Mouse (Mus musculus) brain, embryonic 18.5 days (tissue): Measurements from ENCODE around the gene Ucn3.
A peak's percentile ranks its signal among the peaks of the same experiment; 100 is the strongest.
"Not testable (repeated sequence)": the region's sequence is repeated elsewhere in the genome, so short reads cannot be mapped to it uniquely, and the experiment has no call there.

ENCODE experiments used
- DNase-seq: peaks from one replicate; pipeline ENCODE4 v3.0.0-alpha.2; 2012; ENCODE audit warnings: low read depth, low spot score

Ucn3 gene

DNA sequence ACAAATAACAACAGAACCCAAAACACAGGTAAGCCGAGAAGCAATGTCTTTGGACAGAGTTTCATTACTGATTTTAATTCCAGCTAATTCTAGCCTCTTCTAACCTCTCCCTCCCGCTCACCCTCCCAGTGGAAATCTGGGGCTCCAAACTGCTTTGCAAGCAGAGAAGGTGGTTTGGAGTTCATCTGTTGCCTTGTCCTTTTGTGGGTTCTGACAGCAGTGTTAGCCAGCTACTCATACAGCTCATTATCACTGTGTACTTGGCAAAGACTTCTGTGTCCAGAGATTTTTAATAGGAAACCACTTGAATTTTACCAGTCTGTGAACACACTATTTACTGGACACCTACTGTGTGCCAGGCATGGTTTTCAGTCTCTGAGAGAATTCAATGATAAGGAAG, at the start of gene Ucn3:
Ucn3 (minus strand) TSS at position 101 of the 400 bp plus-strand sequence.
- DNase-seq: no peak

DNA sequence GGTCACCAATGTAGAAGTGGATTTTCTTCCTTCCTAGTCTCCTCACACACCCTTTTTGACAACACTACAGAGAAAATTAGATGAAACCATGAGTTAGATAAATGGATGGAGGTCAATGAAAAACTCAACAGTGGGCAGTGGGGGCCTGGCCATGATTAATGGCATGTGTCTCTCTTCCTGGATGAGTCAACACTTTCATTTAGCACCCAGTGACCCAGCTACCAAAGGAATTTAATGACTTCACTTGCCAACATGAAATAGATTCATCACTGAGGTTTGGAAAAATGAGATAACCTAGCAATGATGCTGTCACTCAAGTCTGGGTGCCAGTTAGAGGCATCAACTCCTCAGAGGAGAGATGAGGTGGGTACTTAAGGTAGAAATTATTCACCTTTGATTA, 46.9 kb upstream of the Ucn3 start:
- no peak for DNase-seq

GRCm38 (mm10) chr13:3968849-3969248, 23.7 kb upstream of the Ucn3 start:
- DNase-seq: no peak

GRCm38 (mm10) chr13:3951198-3951914, 6.2 kb upstream of the Ucn3 start:
- DNase-seq: no peak

- no peak for DNase-seq
Observed at GRCm38 (mm10) chr13:3949477-3949876, 4.3 kb upstream of the Ucn3 start.

DNA sequence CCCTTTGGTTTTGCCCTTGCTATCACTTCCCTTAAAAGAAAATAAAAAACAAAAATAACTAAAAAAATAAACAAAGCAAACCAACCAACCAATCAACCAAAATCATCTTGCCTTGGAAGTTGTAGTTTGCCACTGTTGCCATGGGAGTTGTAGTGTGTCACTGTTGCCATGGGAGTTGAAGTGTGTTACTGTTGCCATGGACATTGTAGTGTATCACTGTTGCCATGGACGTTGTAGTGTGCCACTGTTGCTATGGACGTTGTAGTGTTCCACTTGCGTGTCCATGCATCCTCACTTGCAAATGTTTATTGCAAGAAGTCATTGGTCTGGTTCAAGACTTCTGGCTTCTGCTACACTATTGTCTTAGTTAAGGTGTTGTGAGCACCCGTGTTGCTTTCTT, 2.1 kb upstream of the Ucn3 start:
- DNase-seq: no peak

- DNase-seq: no peak
Observed at GRCm38 (mm10) chr13:3944699-3945098, 450 bp downstream of the Ucn3 start.

GRCm38 (mm10) chr13:3926046-3926445, 19.1 kb downstream of the Ucn3 start:
- DNase-seq: no peak

- DNase-seq: no peak
Observed at GRCm38 (mm10) chr13:3925632-3926031, 19.5 kb downstream of the Ucn3 start.

- DNase-seq: no peak
Observed at GRCm38 (mm10) chr13:3924483-3924882, 20.7 kb downstream of the Ucn3 start.

DNA sequence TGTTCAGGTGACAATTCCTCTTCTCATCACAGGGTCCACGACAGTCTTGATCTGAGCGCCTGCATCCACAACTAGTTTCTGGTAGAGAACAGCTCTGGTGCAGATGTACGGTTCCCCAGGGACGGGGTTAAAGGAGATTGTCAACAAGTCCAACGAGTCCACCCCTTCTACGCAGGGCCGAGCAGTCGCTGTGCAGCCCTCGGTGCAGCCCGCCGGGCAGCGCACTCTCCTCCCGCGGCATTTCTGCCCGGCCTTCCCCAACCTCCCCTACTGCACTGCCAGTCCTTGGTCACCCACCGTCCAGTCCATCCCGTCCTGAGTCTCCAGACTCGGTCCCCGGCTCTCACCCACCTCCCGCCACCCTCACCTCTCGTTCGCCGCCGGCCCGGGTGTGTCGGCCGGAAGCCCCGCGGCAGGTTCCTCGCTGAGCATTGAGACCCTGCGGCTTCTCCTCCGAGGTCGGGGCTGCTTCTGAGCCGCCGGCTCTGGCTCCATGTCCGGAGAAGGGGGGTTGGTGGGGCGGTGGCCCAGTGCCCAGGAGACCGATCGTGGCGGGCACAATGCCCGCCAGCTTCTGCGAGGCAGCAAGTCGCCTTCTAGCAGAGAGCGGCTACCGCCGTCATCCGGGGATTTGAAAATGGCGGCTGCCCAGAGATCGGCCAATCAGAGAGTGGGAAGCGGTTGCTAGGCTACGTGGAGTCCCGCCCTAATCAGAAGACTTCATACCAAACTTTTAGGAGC, 27.4 kb downstream of the Ucn3 start, which contains the start of the genes Net1 and Tubal3:
Net1 (minus strand) TSS at position 650 of the 741 bp plus-strand sequence.
Tubal3 (plus strand) TSS at position 704 of the 741 bp plus-strand sequence.
- peak; percentile 56 for DNase-seq

DNA sequence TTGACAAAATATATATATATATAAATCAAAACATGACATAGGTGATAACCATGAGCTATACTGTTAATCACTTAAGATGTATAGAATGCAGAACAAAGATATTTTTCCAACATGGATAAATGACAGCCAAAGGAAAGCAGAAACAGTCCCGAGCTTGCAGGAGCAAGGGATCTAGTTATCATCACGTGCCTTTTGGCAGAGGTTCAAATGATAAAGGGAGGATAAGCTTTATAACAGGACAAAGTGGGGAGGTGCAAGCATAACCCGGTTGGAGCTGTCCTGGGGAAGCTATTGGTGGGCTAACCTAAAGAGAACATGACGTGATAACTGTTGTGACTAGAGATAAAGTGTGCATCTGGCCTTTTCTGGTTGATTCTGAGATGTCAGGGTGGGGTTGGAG, 31.6 kb downstream of the Ucn3 start:
- DNase-seq: no peak

DNA sequence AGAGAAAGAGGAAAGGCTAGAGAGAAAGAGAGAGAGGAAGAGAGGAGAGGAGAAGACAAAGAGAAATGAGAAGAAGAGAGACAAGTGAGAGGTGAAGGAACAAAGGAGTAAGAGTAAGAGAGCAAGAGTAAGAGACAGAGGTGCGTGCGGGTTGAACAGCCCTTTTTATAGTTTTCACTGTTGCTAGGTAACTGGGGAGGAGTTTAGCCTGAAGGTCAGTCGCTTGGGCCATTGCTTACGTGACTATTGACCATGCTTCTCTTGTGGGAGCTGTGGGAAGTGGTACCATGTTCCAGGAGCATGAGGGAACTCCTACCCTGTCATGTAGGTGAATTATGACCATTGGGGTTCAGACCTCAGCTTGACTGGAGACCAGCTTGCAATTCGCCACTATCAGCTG, 34.8 kb downstream of the Ucn3 start:
- DNase-seq: no peak

DNA sequence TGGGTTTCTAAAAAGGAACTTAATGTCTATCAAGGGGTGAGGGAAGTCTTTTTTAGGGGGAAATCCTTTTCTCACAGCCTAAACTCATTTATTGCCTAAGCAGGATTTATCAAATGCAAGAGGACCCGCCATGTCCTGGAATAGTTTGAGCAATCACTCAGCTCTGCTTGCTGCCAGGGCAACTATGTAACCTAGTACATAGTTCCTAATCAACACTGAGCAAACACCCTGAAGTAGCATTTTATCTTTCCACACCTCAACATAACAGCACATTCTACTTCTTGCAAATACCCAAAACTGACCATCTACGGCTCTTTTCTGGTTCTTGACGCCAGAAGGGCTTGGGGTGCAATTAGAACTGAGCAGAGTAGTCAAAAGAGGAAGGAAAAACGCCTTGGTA, 36.9 kb downstream of the Ucn3 start:
- DNase-seq: no peak

DNA sequence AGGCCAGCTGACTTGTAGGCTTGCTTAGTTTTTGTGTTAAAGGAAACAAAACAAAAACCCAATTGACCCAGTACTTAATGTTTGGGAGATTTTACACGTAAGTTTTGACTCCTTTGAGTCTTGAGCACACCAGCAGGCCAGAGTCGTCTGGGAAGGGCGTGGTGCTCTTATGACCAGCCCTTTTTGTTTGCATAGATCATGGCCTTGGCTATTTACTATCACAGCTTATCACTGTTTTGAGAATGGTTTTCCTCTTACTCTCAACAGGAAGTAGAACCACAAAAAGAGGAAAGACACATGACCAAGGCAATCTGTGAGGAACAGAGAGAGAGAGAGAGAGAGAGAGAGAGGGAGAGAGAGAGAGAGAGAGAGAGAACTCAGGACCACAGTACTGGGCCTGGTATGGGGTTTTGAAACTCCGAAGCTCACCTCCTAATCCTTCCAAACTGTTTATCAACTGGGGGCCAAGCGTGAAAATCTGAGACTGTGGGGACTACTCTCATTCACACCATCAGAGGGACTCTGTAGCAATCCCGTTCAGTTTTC, 37.9 kb downstream of the Ucn3 start:
- no peak for DNase-seq

DNA sequence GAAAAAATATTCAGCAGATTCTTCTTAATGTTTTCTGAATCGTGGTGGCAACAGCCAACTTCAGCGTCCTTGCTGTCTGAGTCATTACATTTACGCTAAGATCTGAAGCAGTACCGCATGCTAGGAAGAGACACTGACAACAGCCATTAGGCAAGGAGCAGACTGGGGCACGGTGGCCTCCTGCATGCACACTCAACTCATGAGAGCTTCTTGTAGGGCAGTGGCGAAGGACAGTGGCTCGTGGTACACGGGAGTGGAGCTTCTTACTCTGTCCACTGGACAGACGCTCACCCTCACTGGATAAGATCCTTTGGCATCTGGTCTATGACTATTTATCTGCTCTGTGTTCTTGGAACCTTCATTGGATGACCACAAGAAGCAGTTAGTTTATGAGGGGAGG, 45.8 kb downstream of the Ucn3 start:
- DNase-seq: no peak

DNA sequence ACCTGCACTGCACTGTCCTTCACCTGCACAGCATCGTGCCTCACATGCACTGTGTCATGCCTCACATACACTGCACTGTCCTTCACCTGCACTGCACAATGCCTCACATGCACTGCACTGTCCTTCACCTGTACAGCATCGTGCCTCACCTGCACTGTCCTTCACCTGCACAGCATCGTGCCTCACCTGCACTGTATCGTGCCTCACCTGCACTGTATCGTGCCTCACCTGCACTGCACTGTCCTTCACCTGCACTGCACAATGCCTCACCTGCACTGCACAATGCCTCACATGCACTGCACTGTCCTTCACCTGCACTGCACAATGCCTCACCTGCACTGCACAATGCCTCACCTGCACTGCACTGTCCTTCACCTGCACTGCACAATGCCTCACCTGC, 46.9 kb downstream of the Ucn3 start:
- DNase-seq: not testable (repeated sequence)

DNA sequence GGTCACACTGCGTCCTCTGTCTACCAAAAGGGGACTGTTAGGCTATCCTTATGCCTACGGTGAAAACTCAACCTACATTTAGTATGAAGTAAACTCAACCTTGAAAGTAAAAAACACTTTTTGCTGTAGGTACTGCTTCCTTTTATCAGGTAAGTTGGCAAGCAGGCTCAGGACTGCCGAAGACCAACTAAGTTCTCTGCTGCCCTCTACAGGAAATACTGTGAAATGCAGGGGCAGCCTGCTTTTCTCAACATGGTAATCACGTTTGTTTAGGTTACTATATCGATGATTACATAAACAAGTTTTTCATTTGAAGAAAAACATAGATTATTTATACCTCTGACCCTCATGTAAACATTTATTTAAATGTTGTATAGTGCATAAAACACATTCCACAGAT, 48.2 kb downstream of the Ucn3 start:
- DNase-seq: no peak

GRCm38 (mm10) chr13:3896032-3896431, 49.1 kb downstream of the Ucn3 start:
- DNase-seq: no peak

DNA sequence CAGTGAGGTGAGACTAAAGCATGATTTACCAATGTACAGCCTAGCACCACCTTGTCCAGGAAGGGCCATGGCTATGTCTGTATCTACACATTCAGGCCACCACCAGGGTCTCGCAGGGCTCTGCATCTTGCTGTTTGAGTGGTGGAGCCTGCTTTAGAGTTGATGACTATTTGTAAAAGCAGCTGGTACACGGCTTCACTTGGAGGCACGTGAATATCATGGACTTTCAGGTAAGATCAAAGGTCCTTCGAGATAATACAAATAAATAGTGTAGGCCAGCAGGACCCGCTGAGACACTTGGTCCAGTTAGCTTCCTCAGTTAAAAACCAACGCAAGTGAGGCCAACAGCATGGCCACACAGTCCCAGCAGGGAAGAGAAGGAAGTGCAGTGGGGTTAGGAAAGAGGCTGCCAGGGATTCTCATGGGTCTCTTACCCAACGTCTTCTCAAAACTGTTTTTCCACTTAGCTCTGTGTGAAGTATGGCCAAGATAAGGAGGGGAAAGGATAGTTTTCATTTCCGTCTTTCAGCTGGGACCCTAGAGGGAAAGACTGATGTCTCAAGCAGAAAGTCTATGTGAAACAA, 49.7 kb downstream of the Ucn3 start:
- DNase-seq: no peak

GRCm38 (mm10) chr13:3894549-3894948, 50.6 kb downstream of the Ucn3 start:
- no peak for DNase-seq

- DNase-seq: peak; percentile 50
Observed at GRCm38 (mm10) chr13:3893126-3893734, 51.9 kb downstream of the Ucn3 start.
